Mouse (Mus musculus) hindbrain, embryonic 14.5 days (tissue): ENCODE measurements around the gene Gpr61. TPM values are rescaled to one million over a fixed set of nuclear protein-coding genes. Genes with fewer than 3 reads are reported as not detected.

Source experiments
- polyA plus RNA-seq: library from polyadenylated mRNA; unstranded; fragments of >200 nt; fragmentation: Nextera tagmentation; extraction: Ambion mirVana; gene quantifications from 2 replicates; pipeline ENCODE4 v1.2.1, GENCODE M21; 2014

Gpr61 gene
- polyA plus RNA-seq, 1 experiment from 2014 or later, result 3.6 TPM

Other genes with a start within 250 kb of the Gpr61 start
- gene Gstm7, start 223.1 kb downstream of the Gpr61 start, polyA plus RNA-seq, result 45.8 and 54.6 TPM in 2 replicates
- 8.1 and 9.3 TPM in 2 replicates for gene Gstm6, start 211.1 kb downstream of the Gpr61 start, polyA plus RNA-seq
- gene Gstm3, start 185.6 kb downstream of the Gpr61 start, polyA plus RNA-seq, result not detected in 2 replicates
- gene Gstm2, start 168.4 kb downstream of the Gpr61 start, polyA plus RNA-seq, result 7.9 and 8.4 TPM in 2 replicates
- 92.3 and 106 TPM in 2 replicates for gene Gstm1, start 136.9 kb downstream of the Gpr61 start, polyA plus RNA-seq
- gene Gstm4, start 110.0 kb downstream of the Gpr61 start, polyA plus RNA-seq, result 17.5 and 19.1 TPM in 2 replicates
- 43.8 and 45.5 TPM in 2 replicates for gene Ampd2, start 68.2 kb downstream of the Gpr61 start, polyA plus RNA-seq
- gene Gnat2, start 62.1 kb downstream of the Gpr61 start, polyA plus RNA-seq, result 0.33 and 0.48 TPM in 2 replicates
- 132 and 142 TPM in 2 replicates for gene Gnai3, start 8.7 kb downstream of the Gpr61 start, polyA plus RNA-seq
- 11.1 and 11.3 TPM in 2 replicates for gene Amigo1, start 31.5 kb upstream of the Gpr61 start, polyA plus RNA-seq
- 2.4 and 2.7 TPM in 2 replicates for gene Cyb561d1, start 46.3 kb upstream of the Gpr61 start, polyA plus RNA-seq
- gene Atxn7l2, start 56.1 kb upstream of the Gpr61 start, polyA plus RNA-seq, result 20.0 and 21.1 TPM in 2 replicates
- gene Sypl2, start 71.8 kb upstream of the Gpr61 start, polyA plus RNA-seq, result 0.17 and 0.50 TPM in 2 replicates
- gene Psma5, start 102.0 kb upstream of the Gpr61 start, polyA plus RNA-seq, result 251 and 253 TPM in 2 replicates
- 24.2 and 25.4 TPM in 2 replicates for gene Sort1, start 129.2 kb upstream of the Gpr61 start, polyA plus RNA-seq
- 0.16 and 0.31 TPM in 2 replicates for gene Mybphl, start 210.0 kb upstream of the Gpr61 start, polyA plus RNA-seq
- gene Psrc1, start 229.0 kb upstream of the Gpr61 start, polyA plus RNA-seq, result 5.6 and 9.6 TPM in 2 replicates